ENCODE assay signal across 40 mouse cellular contexts in genomic region chr2:84952693-84953092, GRCm38 (mm10). TPM values are rescaled to one million over a fixed set of nuclear protein-coding genes. Genes with fewer than 3 reads are reported as not detected.
"Had no signal": no experiment of that assay in that cellular context is flagged by ENCODE, and none has a peak within 500 bp of the region (broad histone marks: within the 10 kb centered on the region; RNA-seq: fewer than 3 reads in every experiment).

No protein-coding gene starts in this region.

- ATAC-seq: hindbrain, postnatal 0 days; intestine, embryonic 15.5 days had no signal

- H3K27me3 ChIP-seq: heart, embryonic 12.5 days; hindbrain, embryonic 13.5 days; hindbrain, embryonic 15.5 days; intestine, embryonic 15.5 days; kidney, embryonic 15.5 days; limb, embryonic 13.5 days; limb, embryonic 15.5 days; liver, embryonic 13.5 days; liver, embryonic 15.5 days had no signal

- H3K9ac ChIP-seq: heart, embryonic 12.5 days; hindbrain, embryonic 13.5 days; hindbrain, embryonic 15.5 days; intestine, embryonic 15.5 days; kidney, embryonic 15.5 days; limb, embryonic 13.5 days; limb, embryonic 15.5 days; liver, embryonic 13.5 days; liver, embryonic 15.5 days had no signal

- H3K27ac ChIP-seq: gastrocnemius, adult 2 months; heart, embryonic 10.5 days; hindbrain, embryonic 13.5 days; hindbrain, embryonic 15.5 days; hindbrain, postnatal 0 days; intestine, embryonic 15.5 days; kidney, embryonic 15.5 days; kidney, postnatal 0 days; limb, embryonic 13.5 days; limb, embryonic 15.5 days; liver, embryonic 13.5 days; liver, embryonic 15.5 days had no signal

- DNase-seq: gastrocnemius, adult 2 months; gastrocnemius, postnatal 10 days; gastrocnemius, postnatal 36 days; heart, postnatal 14 days; heart, postnatal 36 days; kidney, adult 11 months; kidney, adult 2 months; kidney, adult 9 months; kidney, postnatal 14 days; kidney, postnatal 36 days; layer of hippocampus, adult 9-11 months; layer of hippocampus, postnatal 36 days; left cerebral cortex, postnatal 4 days; liver, embryonic 13.5 days had no signal

- H3K4me2 ChIP-seq: heart, embryonic 12.5 days; hindbrain, embryonic 13.5 days; hindbrain, embryonic 15.5 days; intestine, embryonic 15.5 days; kidney, embryonic 15.5 days; limb, embryonic 13.5 days; limb, embryonic 15.5 days; liver, embryonic 13.5 days; liver, embryonic 15.5 days had no signal

- H3K4me3 ChIP-seq: gastrocnemius, adult 2 months; heart, embryonic 10.5 days; heart, embryonic 12.5 days; hindbrain, embryonic 13.5 days; hindbrain, embryonic 15.5 days; intestine, embryonic 15.5 days; kidney, embryonic 15.5 days; limb, embryonic 13.5 days; limb, embryonic 15.5 days; liver, embryonic 13.5 days; liver, embryonic 15.5 days had no signal

- H3K4me1 ChIP-seq: heart, embryonic 10.5 days; heart, embryonic 12.5 days; hindbrain, embryonic 13.5 days; hindbrain, embryonic 15.5 days; intestine, embryonic 15.5 days; kidney, embryonic 15.5 days; limb, embryonic 13.5 days; limb, embryonic 15.5 days had no signal

- H3K36me3 ChIP-seq: hindbrain, embryonic 13.5 days; hindbrain, embryonic 15.5 days had no signal

- H3K9me3 ChIP-seq: heart, embryonic 10.5 days; heart, embryonic 12.5 days; hindbrain, embryonic 13.5 days; hindbrain, embryonic 15.5 days; intestine, embryonic 15.5 days; kidney, embryonic 15.5 days; limb, embryonic 13.5 days; limb, embryonic 15.5 days; liver, embryonic 13.5 days; liver, embryonic 15.5 days had no signal

RNA-seq across cellular contexts. Expression of gene Prg2, which starts 27.6 kb away (rescaled TPM):
- total RNA-seq: gastrocnemius, adult 2 months; gastrocnemius, postnatal 36 days; heart, adult 18-20 months; heart, adult 8-10 months; heart, postnatal 14 days; heart, postnatal 36 days; hindbrain, postnatal 0 days; layer of hippocampus, adult 18-20 months; layer of hippocampus, adult 8-10 months; layer of hippocampus, postnatal 14 days; layer of hippocampus, postnatal 36 days; left cerebral cortex, adult 18-20 months; left cerebral cortex, postnatal 10 days; left cerebral cortex, postnatal 25 days; left cerebral cortex, postnatal 4 days; liver, adult 2 months had no signal
- polyA plus RNA-seq: heart, embryonic 14.5 days; hindbrain, embryonic 11.5 days; hindbrain, postnatal 0 days; kidney, postnatal 0 days had no signal

RNA-seq across cellular contexts. Expression of gene Prg3, which starts 35.3 kb away (rescaled TPM):
- total RNA-seq: gastrocnemius, adult 2 months; gastrocnemius, postnatal 10 days; gastrocnemius, postnatal 36 days; heart, adult 18-20 months; heart, adult 8-10 months; heart, postnatal 14 days; heart, postnatal 36 days; hindbrain, postnatal 0 days; layer of hippocampus, adult 18-20 months; layer of hippocampus, adult 8-10 months; layer of hippocampus, postnatal 14 days; layer of hippocampus, postnatal 36 days; left cerebral cortex, adult 18-20 months; left cerebral cortex, adult 8-10 months; left cerebral cortex, postnatal 10 days; left cerebral cortex, postnatal 25 days; left cerebral cortex, postnatal 4 days; liver, adult 2 months had no signal
- polyA plus RNA-seq: gonadal fat pad, adult 2 months; heart, embryonic 14.5 days; hindbrain, embryonic 11.5 days; hindbrain, embryonic 13.5 days; hindbrain, embryonic 15.5 days; hindbrain, postnatal 0 days; intestine, embryonic 15.5 days; kidney, embryonic 15.5 days; kidney, postnatal 0 days; large intestine, adult 2 months; limb, embryonic 11.5 days; limb, embryonic 13.5 days; limb, embryonic 15.5 days; liver, adult 2 months had no signal
